Mouse (Mus musculus) frontal cortex, adult 2 months (tissue): Measurements from ENCODE around the gene Kdelc2. TPM values are rescaled to one million over a fixed set of nuclear protein-coding genes. Genes with fewer than 3 reads are reported as not detected.

Source experiments
- DNase-seq, 2 experiments: peaks; one replicate each; pipeline ENCODE4 v3.0.0; 2022; ENCODE audit warnings: low spot score in 1 of 2; ENCODE audit errors: extremely low spot score in 1 of 2
- polyA plus RNA-seq: library from polyadenylated mRNA; depleted of rRNA; stranded (reverse); fragments of >200 nt; gene quantifications from 2 replicates; pipeline ENCODE4 v1.2.3, GENCODE M21; 2012

Gene Kdelc2
- polyA plus RNA-seq, 1 experiment = 4.4 TPM

DNA sequence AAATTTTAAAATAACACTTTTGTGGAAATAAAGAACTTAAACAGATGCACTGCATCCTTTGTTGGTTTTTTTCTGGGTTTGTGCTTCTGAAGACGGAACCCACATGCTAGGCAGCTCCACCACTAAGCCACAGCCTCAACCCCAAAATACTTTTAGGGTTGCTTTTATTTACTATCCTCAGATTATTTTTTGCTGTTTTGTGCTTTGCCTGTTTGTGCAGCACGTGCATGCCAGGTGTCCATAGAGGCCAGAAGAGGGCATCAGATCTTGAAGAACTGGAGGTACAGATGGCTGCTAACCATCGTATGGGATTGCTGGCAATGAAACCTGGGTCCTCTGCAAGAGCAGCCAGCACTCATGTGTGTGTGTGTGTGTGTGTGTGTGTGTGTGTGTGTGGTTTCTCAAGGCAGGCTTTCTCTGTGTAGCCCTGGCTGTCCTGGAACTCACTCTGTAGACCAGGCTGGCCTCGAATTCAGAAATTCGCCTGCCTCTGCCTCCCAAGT, 2.7 kb upstream of the Kdelc2 start:
- DNase-seq = no peak

DNA sequence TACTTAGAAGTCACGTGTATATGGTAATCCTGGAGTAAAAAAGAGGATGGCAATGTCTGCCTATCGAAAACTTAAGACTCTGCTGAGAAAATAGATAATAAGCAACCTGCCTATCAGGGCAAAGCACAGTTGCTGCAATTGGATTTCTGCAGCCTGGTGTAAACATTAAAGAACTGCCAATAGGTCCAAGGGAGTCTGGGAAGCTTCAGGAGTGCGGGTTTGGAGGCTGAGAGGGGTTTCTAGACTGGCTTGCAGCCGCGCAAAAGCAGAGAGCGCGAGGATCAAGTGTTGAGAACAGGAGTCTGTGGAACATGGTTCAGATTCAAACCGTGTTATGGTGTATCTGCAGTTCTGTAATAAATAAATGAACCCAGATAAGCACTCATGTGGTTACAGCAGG, 1.0 kb downstream of the Kdelc2 start:
- DNase-seq = no peak

DNA sequence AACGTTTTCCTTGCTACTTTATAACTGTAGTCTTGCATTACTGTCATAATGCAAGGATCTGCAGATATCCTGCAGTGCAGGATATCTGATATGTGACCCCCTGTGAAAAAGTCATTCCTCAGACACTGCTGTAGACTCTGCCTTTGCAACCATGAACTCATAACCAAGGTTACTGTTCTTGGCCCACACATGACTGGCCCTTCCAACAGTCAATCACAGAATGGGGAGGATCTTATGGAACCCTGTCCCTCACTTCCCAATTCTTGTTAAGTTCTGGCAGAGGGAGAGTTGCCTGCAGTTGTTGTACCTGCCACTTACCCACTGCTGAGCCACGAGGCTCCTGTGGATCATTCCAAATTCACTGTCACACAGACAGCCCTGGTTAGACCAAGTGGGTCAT, 3.6 kb downstream of the Kdelc2 start:
- DNase-seq = no peak

DNA sequence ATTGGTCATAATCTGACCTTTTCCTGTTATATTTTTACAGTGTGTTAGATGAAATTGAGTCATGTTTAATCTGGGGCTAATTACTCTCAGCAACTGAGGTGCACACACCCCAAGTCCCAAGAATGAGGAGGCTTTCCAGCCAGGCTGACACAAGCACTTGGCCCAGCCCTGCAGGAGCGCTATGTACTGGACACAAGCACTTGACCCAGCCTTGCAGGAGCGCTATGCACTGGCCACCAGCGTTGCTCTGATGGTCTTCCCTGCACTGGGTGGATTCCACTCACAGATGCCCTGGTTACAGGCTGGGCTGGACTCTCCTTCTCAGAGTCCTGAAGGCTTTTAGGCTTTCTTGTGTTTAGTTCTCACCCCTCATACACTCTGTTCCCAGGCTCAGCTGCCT, 5.3 kb downstream of the Kdelc2 start:
- no peak for DNase-seq

DNA sequence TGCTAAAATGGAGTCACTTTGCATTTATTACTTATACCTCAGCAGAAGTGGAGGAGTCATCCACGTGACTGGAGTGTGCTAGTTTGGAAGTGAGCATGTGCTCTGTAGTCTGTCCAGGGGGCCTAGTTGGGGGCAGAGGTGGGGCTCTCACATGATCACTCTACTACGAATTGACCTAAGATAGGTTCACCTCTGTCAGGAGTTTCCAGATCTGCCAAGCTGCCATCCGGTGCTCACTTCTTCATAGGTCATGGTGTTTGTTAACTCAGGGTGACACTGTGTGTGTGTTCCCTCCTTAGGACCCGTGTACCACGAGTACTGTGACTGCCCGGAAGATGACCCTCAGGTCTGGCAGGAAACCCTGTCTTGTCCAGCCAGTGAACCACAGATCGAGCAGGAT, 6.3 kb downstream of the Kdelc2 start:
- DNase-seq = no peak

DNA sequence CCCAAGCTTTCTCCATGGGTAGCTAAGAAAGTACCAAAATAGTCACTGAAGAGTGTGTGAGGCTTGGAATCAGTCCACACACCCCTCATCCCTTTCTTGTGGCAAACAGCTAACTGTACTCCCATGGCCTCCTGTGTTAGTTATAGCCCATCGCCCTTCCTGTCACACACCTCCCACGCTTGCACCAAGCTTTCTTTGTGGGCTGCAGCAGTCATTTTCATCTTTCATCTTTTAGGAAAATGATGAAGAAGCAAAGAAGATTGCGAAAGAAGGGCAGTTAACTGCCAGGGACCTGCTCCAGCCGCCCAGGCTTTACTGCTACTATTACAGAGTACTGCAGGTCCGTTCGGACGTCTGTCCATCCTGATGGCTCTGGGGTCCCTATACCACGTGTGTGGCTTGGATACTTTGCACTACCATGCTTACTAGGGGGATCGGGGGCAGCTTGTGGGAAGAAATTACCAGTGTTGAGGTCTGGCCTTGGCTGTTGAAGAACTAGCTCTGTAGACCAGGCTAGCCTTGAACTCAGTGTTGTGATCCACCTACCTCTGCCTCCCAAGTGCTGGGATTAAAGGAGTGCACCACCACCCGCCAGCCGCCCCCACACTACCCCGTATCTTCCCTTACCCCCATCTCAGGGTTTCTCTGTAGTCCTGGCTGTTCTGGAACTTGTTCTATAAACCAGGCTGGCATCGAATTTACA, 14.0 kb downstream of the Kdelc2 start:
- peak in 1 of 2 experiments; percentile 45 for DNase-seq

DNA sequence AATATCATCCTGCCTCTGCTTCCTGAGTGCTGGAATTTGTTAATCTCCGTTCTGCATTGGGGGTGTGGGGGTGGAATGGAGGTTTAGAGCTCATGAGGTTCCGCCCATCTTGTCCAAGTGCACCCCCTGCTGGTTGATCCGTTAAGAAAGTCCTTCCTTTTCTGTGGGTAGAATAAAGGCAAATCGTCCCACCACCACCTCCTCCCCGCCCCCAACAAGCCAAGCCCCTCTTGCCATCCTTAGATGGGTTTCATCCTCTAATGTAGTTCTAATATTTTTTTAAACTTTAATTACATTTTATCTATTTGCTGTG, 14.5 kb downstream of the Kdelc2 start:
- peak in 1 of 2 experiments; percentile 78 for DNase-seq

DNA sequence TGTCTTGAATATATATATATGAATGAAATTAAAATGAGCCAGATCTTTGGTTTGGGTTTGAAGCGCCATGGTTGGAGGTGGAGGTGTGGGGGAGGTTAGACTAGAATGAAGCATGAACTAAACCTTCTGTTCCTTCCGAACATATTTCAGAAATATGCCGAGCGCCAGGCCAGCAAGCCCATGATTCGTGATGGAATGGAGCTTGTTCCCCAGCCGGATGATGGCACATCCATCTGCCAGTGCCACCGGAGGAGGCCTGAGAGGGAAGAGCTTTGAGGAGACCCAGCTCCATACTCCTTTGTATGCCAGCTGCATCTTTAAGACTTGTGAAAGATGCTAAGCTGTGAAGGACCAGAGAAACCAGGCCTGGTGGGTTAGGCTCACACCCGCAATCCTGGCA, 15.7 kb downstream of the Kdelc2 start:
- DNase-seq = no peak

DNA sequence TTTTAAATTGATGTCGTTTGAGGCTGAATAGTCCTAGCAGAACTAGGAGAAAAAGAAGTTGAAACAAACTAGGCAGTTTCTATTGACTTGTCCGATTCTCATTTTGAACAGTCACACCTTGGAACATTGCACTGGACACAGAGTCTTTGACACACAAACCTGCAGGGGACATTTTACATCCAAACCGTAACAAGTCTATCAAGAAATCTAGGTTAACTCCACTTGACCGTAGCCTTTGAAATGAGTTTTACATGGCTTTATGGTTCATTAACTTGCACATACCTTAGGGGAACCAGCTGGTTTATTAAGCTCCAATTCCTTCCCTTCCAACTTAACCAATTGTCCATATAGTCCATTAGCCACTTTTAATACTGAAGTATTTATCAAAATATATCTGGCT, 16.9 kb downstream of the Kdelc2 start:
- DNase-seq = no peak

DNA sequence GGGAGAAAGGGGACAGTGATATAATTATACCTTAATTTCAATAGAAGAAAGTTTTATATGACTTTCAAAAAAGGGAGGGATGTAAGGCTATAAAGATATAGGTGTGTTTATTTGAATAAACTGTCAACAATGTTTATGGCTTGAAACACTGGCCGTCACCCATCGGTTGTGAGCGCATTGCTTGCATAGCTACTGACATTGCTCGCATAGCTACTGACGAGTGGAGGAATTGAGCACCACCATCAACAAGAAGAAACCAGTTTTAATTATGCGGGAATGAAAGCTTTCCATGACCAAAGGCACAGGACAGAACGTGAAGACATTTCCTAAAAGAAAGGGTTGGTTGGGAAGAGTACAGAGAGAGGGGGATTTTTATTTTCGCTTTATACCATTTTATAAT, 17.3 kb downstream of the Kdelc2 start:
- no peak for DNase-seq

DNA sequence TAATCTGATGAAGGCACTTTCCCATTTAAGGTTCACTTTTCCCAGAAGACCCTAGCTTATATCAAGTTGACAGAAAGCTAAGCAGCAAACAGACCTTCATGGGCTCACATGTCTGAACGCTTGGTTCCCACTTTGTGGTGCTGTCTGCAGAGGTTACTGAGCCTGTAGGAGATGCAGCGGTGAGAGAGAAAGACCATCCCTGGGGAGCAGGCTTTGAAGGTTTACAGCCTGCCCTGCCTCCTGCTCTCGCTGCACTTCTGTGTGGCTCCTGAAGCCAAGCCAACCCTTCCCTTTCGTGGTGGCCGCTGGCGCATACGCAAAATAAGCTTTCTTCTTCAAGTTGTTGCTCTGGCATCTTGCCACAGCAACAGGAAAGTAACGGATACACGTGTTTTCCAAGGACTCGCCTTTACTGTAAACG, 18.5 kb downstream of the Kdelc2 start, which contains the start of gene 4930550C14Rik:
4930550C14Rik (plus strand) TSS at position 35 of the 421 bp plus-strand sequence.
- no peak for DNase-seq

DNA sequence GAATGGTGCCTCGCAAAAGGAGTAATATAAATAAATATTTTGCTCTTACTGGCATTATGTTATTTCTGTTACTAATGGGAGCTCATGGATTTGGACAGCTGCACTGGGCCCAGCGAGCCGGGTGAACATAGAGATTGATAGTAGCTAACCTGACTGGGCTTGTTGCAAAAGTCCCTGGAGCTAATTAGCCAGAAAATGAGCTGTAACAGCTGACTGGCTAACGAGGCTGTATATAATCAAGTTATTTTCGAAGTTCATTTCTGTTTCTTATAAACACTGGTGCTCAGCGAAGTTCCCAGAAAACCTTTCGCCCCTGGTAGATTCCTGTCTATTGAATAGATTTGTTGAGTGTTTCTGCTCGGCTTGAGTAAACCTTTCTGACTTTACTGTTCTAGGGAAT, 19.2 kb downstream of the Kdelc2 start:
- no peak for DNase-seq

DNA sequence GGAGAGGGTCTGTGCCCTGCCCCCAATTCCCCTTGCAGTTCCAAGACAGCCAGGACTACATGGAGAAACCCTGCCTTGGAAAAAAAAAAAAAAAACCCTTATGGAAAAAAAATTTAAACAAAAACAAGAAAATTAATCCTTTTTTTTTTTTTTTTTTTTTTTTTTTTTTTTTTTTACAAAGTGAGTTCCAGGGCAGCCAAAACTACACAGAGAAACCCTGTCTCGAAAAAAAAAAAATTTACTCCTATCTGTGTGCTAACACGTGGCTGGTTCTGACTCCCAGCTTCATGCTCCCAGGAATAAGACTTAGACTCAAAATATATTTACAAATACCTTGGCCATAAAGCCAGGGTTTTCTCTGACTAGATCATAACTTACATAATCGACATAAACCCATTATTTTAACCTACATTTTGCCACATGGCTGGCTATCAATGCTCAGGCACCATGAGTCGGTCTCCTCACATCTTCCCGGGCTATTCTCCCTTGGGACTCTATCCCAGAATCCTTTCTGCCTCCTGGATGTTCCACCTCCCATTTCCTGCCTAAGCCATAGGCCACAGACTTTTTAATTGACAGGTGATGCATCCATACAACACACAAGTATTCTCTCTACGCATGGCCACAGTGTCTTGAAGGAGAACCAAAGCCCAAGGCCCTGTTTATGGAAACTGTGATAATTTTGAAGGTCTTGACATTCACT, 20.4 kb downstream of the Kdelc2 start:
- no peak for DNase-seq

DNA sequence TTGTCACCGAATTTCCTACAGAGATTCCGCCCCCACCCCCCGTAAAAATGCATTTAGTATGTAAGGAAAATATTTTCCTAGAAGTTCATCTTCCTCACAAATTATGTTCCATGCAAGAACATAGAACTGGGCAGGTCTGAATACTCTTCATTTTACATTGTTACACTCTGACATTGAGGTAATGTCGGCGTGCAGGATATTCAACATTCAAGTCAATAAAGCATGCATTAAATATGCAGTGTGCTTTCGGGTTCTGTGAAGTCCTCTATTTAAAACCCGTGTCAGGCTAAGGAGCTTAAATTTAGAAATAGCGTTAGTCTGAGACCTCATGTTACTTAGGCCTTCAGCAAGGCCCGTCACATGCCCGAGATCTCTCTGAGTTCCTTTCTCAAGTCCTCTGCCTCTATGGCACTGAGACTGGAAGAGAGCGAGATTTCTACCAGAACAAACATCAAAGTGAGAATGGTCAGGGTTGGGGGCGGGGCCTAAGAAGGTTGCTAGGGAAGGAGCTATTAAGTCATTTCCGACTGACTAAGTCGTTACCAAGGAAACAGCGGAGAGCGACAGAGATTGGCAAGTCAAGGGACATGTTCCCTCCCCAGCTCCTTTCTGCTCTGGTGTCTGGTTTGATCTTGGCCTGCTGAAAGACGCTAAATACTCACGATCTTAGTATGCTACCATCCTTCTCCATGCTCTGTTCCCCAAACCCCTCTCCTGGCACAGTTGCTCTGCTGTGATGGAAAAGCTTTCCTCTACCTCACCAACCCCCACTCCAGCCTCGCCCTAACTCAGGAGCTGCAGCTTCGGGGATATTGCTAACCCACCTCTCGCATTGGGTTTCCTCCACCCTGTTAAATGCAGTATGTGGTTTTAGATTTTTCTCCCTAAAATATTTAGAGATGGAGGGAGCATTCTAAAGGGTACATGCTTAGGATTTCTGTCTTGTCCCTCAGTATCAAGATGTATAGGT, 21.2 kb downstream of the Kdelc2 start:
- peak; percentile 36 to 77 for DNase-seq

DNA sequence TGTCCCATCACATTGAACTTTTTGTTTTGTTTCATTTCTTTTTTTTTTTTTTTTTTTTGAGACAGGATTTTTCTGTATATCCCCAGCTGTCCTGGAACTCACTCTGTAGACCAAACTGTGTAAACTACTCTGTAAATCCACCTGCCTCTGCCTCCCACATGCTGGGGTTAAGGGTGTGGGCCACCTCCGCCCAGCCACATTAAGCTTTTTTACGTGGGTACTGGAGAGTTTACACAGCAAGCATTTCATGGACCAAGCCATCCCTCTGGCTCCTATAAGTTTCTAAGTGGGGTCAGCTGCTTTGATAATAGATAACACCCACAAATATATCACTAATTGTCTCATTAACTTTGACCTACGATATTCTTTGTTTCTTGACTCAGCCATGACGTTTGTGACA, 24.7 kb downstream of the Kdelc2 start:
- DNase-seq = no peak

DNA sequence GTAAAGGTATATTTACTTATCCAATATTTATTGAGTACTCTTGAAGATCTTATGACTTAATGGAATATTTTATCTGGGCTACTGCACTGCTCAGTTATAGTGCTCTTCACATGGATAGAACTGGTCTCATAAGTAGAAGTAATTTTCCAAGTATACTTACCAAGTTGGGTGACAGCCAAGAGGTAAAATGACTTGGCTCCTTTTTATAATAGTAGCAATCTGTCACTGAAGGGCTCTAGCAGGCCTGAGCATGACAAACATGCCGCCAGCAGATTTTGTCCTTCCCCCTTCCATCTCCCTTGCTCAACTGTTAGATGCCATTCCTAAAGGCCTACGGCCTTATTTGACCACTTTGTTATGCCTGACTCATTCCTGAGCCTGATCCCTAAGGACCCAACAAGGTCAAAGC, 25.1 kb downstream of the Kdelc2 start:
- DNase-seq = no peak

DNA sequence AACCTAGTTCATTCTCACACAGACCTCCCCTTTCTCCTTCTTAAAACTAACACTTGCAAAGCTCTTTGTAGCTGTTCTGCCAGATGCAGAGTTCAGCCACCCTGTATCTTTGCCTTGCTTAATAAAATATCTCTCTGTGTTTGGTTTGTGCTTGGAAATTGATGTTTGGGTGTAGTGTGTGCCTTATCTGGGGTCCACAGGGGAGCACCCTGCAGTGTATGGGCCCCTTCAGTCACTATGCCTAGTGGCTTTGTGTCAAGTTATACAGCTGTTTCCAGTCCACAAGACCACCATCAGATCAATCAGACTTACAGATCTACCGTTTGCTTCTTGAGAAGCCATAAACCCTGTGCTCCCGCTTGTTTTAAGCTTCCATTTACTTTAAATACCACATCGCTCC, 25.6 kb downstream of the Kdelc2 start:
- DNase-seq = no peak

DNA sequence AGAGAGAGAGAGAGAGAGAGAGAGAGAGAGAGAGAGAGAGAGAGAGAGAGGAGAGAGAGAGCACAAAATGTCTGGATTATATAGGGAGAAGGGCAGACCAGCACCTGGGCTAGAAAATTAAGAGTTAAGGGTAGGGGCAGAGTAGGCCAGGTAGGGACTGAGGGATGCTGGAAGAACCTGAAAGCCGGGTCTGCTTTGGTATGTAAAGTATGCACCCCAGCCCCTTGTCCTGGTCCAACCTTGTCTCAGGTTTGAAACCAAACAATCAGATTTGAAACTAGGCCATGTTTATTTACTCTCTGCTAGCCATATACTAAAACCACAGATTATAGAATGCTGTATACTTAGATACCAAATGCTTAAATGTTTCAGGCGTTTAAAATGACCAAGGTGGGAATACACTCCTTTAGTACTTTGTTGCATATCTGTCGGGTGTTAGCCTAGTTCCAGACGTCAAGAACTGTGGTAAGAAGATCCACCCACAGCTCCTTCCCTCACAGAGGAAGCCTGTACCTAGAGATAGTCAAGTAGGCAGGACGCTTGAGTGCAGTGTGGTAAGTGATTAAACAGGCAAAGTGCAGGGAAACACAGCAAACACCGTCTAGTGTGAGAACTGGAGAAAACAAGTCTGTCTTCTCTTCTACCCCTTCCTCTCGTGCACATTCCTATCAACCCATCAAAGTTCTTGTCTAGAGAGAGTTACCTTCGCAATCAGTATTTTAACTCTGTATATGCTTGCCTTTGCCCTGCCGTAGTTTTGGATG, 38.5 kb downstream of the Kdelc2 start:
- DNase-seq = peak in 1 of 2 experiments; percentile 19

DNA sequence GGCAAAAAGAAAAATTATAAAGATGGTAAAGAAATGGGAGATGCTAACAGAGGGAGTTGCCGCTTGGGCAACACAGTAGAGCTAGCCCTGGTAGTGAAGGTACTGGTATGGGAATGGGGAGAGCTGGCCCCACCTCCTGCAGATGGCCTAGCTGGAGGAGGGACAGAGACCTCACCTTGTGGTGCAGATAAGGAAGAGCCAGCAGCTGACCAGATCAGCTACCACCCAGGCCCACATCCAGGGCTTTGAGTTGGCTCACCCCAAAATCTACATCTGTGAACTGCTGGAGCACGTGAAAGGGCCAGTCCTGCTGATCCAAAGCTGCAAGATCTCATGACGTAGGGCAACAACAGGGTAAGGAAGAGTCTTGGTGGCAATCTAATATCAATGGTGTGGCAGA, 42.9 kb downstream of the Kdelc2 start:
- no peak for DNase-seq

DNA sequence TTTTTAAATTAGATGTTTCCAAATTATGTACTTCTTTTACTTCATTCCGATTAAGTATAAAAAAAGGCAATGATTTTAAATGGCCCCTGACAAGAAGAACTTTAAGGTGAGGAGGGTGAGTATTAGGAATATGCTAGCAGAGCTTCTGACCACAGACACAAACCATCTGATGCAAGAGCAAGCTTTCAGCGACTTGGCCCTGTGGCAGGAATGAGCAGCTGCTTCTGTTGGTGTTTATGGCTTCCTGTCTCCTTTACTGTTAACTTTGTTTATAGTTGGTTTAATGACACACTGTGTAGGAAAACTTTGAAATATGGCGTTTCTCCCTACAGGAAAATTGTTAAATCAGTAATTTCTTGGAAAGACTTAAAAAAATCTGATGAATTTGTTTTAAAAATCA, 43.8 kb downstream of the Kdelc2 start:
- DNase-seq = no peak
